Mouse (Mus musculus) cerebellum, adult 2 months (tissue): ENCODE data around the gene Dapk3.

Source experiments
- CTCF ChIP-seq: fragments of 200-500 bp; IDR thresholded peaks from 2 replicates; pipeline ENCODE4 v1.5.1; 2011; ENCODE audit warnings: low read depth, mild to moderate bottlenecking, control low read depth, low read length, moderate library complexity, borderline replicate concordance; ENCODE audit not compliant: insufficient read depth
- POLR2A ChIP-seq: fragments of 200-500 bp; IDR thresholded peaks from 2 replicates; pipeline ENCODE4 v1.6.1; 2011; ENCODE audit warnings: low read length, control low read depth, borderline replicate concordance; ENCODE audit not compliant: insufficient read depth

GRCm38 (mm10) chr10:81178927-81179326 is 3.9 kb upstream of the Dapk3 start:
- TF ChIP-seq CTCF: no peak
- TF ChIP-seq POLR2A: no peak
